Comparison of ENCODE assay signal across 8 mouse cellular contexts in the genomic region with DNA sequence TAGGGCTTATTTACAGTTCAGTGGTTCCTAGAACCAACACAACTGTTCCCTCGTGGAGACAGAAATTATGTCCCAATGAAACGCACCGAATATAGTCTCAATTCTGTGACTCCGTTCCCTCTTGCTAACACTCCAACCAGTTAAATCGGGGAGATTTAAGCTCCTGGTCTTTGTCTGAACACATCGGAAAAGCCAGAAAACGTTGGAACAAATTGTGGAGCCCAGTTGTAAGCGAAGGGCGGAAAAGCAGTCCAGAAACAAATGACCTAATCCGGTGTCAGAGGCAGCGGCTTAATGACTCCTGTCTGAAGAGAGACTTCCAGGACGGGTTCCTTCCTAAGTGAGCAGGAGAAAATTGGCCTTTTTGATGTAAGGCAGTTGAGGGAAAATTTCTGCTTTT.
DNase-seq lines count a peak whose midpoint lies in the region; ATAC-seq and TF ChIP-seq lines count a peak whose summit lies in the region.

No protein-coding gene starts in this region.

- H3K4me3 ChIP-seq in hindbrain, embryonic 14.5 days (replicated peaks; ENCODE audit: low read length): peak overlapping the region; percentile 19
- H3K4me3 ChIP-seq in liver, embryonic 16.5 days (ENCODE audit: low read depth, low read length): no peak overlapping the region
- no peak overlapping the region for H3K4me3 ChIP-seq in small intestine, adult 2 months (ENCODE audit: low read depth, low read length)

- no peak for TF ChIP-seq POLR2A in small intestine, adult 2 months (IDR thresholded peaks at IDR 0.05; ENCODE audit: low read depth, low read length)

- no peaks in the 10 kb centered on the region for H3K36me3 ChIP-seq in hindbrain, embryonic 14.5 days (replicated peaks; ENCODE audit: control insufficient read depth, insufficient read depth)
- H3K36me3 ChIP-seq in liver, embryonic 16.5 days (ENCODE audit: control insufficient read depth, insufficient read depth): no peaks in the 10 kb centered on the region
- no peaks in the 10 kb centered on the region for H3K36me3 ChIP-seq in small intestine, adult 2 months (ENCODE audit: control insufficient read depth, insufficient read depth, low read length)

- H3K27me3 ChIP-seq in hindbrain, embryonic 14.5 days (ENCODE audit: control insufficient read depth, insufficient read depth, low read length): no peaks in the 10 kb centered on the region
- H3K27me3 ChIP-seq in liver, embryonic 16.5 days (ENCODE audit: control insufficient read depth, insufficient read depth, low read depth, low read length): no peaks in the 10 kb centered on the region
- no peaks in the 10 kb centered on the region for H3K27me3 ChIP-seq in small intestine, adult 2 months (ENCODE audit: control insufficient read depth, insufficient read depth, low read length)

- peak overlapping the region; percentile 39 for H3K9ac ChIP-seq in hindbrain, embryonic 14.5 days
- no peak overlapping the region for H3K9ac ChIP-seq in liver, embryonic 16.5 days (ENCODE audit: low read depth, low read length)

- WGBS in hindbrain, embryonic 14.5 days: 12% methylated on average over 12 of the region's 12 CpGs
- WGBS in liver, embryonic 16.5 days (ENCODE audit: insufficient replicate concordance): 22% methylated on average over 12 of the region's 12 CpGs
- WGBS in small intestine, adult 2 months: 20% methylated on average over 12 of the region's 12 CpGs

- H3K4me1 ChIP-seq in hindbrain, embryonic 14.5 days (replicated peaks; ENCODE audit: control insufficient read depth, insufficient read depth, low read length): no peaks in the 10 kb centered on the region
- H3K4me1 ChIP-seq in liver, embryonic 16.5 days (ENCODE audit: control insufficient read depth, low read depth, low read length): no peaks in the 10 kb centered on the region; the same call in 1 of the 2 replicates
- peaks cover 7% of the 10 kb centered on the region for H3K4me1 ChIP-seq in small intestine, adult 2 months (ENCODE audit: control insufficient read depth, insufficient read depth, insufficient read length, low read length)

- H3K4me2 ChIP-seq in hindbrain, embryonic 14.5 days (replicated peaks): peak overlapping the region; percentile 51
- 0 out of 2 replicates have a peak overlapping the region, but pooled peaks have one; percentile 46 for H3K4me2 ChIP-seq in liver, embryonic 16.5 days (ENCODE audit: low read depth, low read length)

- ATAC-seq in hindbrain, embryonic 14.5 days (ENCODE audit: low FRiP score): no peak
- no peak for ATAC-seq in liver, embryonic 16.5 days (ENCODE audit: low read depth)

- TF ChIP-seq CTCF in small intestine, adult 2 months (IDR thresholded peaks at IDR 0.05; ENCODE audit: extremely low read depth, insufficient read length, insufficient replicate concordance, low read depth, low read length): no peak

- no peaks in the 10 kb centered on the region for H3K9me3 ChIP-seq in hindbrain, embryonic 14.5 days (ENCODE audit: control insufficient read depth, low read length)
- H3K9me3 ChIP-seq in liver, embryonic 16.5 days (replicated peaks; ENCODE audit: control insufficient read depth, low read length): no peaks in the 10 kb centered on the region

- peak; percentile 28 for DNase-seq in kidney, adult 18-20 months
- DNase-seq in kidney, adult 9 months: no peak
- peak; percentile 50 for DNase-seq in hindbrain, embryonic 14.5 days (ENCODE audit: low spot score)
- DNase-seq in thymus, postnatal 25 days: no peak
- DNase-seq in gastrocnemius, postnatal 10 days: no peak
- no peak for DNase-seq in layer of hippocampus, postnatal 25 days (ENCODE audit: extremely low spot score in 1 of 2, low spot score in 1 of 2)

- no peak overlapping the region for H3K27ac ChIP-seq in hindbrain, embryonic 14.5 days
- no peak overlapping the region for H3K27ac ChIP-seq in liver, embryonic 16.5 days (ENCODE audit: low read length)
- H3K27ac ChIP-seq in small intestine, adult 2 months (ENCODE audit: insufficient read depth, low read depth, low read length): peak overlapping the region; percentile 62

Comparison
In these comparisons a context has a peak if more than half of its experiments do, and no peak if none do; other contexts are left out.
1. DNase-seq: peak in kidney, adult 18-20 months (single experiment) and hindbrain, embryonic 14.5 days (single experiment); none in kidney, adult 9 months (single experiment), thymus, postnatal 25 days (single experiment), gastrocnemius, postnatal 10 days (single experiment) and layer of hippocampus, postnatal 25 days (0 of 2).